10 mouse cellular contexts compared by ENCODE assay signal in genomic region chr8:90956390-90956789, GRCm38 (mm10).
DNase-seq lines count a peak whose midpoint lies in the region; ATAC-seq lines count a peak whose summit lies in the region.
"Had no signal": no experiment of that assay in that cellular context is flagged by ENCODE, and none has a peak within 500 bp of the region (broad histone marks: within the 10 kb centered on the region; RNA-seq: fewer than 3 reads in every experiment).

No protein-coding gene starts in this region.

- no peaks in the 10 kb centered on the region for H3K27me3 ChIP-seq in heart, embryonic 15.5 days
- no peaks in the 10 kb centered on the region for H3K27me3 ChIP-seq in embryonic facial prominence, embryonic 10.5 days (replicated peaks; ENCODE audit: low read depth, poor library complexity, severe bottlenecking)
- no peaks in the 10 kb centered on the region for H3K27me3 ChIP-seq in hindbrain, embryonic 14.5 days (ENCODE audit: control insufficient read depth, insufficient read depth, low read length)
- no peaks in the 10 kb centered on the region for H3K27me3 ChIP-seq in midbrain, embryonic 14.5 days (ENCODE audit: control insufficient read depth, insufficient read depth, low read length)

- intact Hi-C loops in heart, postnatal 36 days (cut with DNase I) = no loop called here

- DNase-seq in heart, postnatal 36 days = no peak
- DNase-seq in embryonic facial prominence, embryonic 10.5 days (ENCODE audit: low spot score) = peak; percentile 9
- DNase-seq in hindbrain, embryonic 14.5 days (ENCODE audit: low spot score) = no peak
- DNase-seq in midbrain, embryonic 14.5 days = peak; percentile 31
- no peak for DNase-seq in right cerebral cortex, adult 18-20 months
- no peak for DNase-seq in right cerebral cortex, postnatal 4 days
- DNase-seq in spleen, postnatal 14 days (ENCODE audit: low spot score in 2 of 2) = no peak
- DNase-seq: cerebellum, postnatal 36 days; lung, postnatal 4 days had no signal

- 73% methylated on average over 9 of the region's 9 CpGs for WGBS in heart, embryonic 15.5 days
- WGBS in embryonic facial prominence, embryonic 10.5 days = 67% methylated on average over 9 of the region's 9 CpGs
- 21% methylated on average over 9 of the region's 9 CpGs for WGBS in hindbrain, embryonic 14.5 days
- WGBS in midbrain, embryonic 14.5 days = 23% methylated on average over 9 of the region's 9 CpGs

- peaks cover 28% of the 10 kb centered on the region for H3K4me1 ChIP-seq in heart, embryonic 15.5 days (replicated peaks)
- H3K4me1 ChIP-seq in embryonic facial prominence, embryonic 10.5 days = peaks cover 51% of the 10 kb centered on the region
- peaks cover 55% of the 10 kb centered on the region for H3K4me1 ChIP-seq in hindbrain, embryonic 14.5 days (replicated peaks; ENCODE audit: control insufficient read depth, insufficient read depth, low read length)
- H3K4me1 ChIP-seq in midbrain, embryonic 14.5 days (ENCODE audit: control insufficient read depth, insufficient read depth, low read length) = peaks cover 31% of the 10 kb centered on the region

- H3K4me2 ChIP-seq in heart, embryonic 15.5 days = peak overlapping the region; percentile 55
- H3K4me2 ChIP-seq in hindbrain, embryonic 14.5 days (replicated peaks) = peak overlapping the region; percentile 88
- H3K4me2 ChIP-seq in midbrain, embryonic 14.5 days (ENCODE audit: low read length) = peak overlapping the region; percentile 84

- peak overlapping the region; percentile 33 for H3K4me3 ChIP-seq in heart, embryonic 15.5 days
- H3K4me3 ChIP-seq in embryonic facial prominence, embryonic 10.5 days = peak overlapping the region; percentile 64
- peak overlapping the region; percentile 49 for H3K4me3 ChIP-seq in hindbrain, embryonic 14.5 days (replicated peaks; ENCODE audit: low read length)
- H3K4me3 ChIP-seq in midbrain, embryonic 14.5 days (replicated peaks; ENCODE audit: low read depth, low read length) = peak overlapping the region; percentile 48

- H3K9ac ChIP-seq in heart, embryonic 15.5 days = no peak overlapping the region; the same call in 1 of the 2 replicates
- peak overlapping the region; percentile 70 for H3K9ac ChIP-seq in hindbrain, embryonic 14.5 days
- peak overlapping the region; percentile 36 for H3K9ac ChIP-seq in midbrain, embryonic 14.5 days (replicated peaks; ENCODE audit: low read length)

- no peak for ATAC-seq in heart, embryonic 15.5 days (replicated peaks; ENCODE audit: insufficient number of reproducible peaks, insufficient read depth, low FRiP score, low read depth)
- ATAC-seq in hindbrain, embryonic 14.5 days (ENCODE audit: low FRiP score) = no peak
- no peak for ATAC-seq in midbrain, embryonic 14.5 days (ENCODE audit: low FRiP score, low TSS enrichment)

- H3K36me3 ChIP-seq in heart, embryonic 15.5 days = no peaks in the 10 kb centered on the region
- peaks cover 19% of the 10 kb centered on the region for H3K36me3 ChIP-seq in embryonic facial prominence, embryonic 10.5 days (replicated peaks)
- H3K36me3 ChIP-seq in hindbrain, embryonic 14.5 days (replicated peaks; ENCODE audit: control insufficient read depth, insufficient read depth) = peaks cover 7% of the 10 kb centered on the region; the same call in 1 of the 2 replicates
- H3K36me3 ChIP-seq in midbrain, embryonic 14.5 days (ENCODE audit: control insufficient read depth, insufficient read depth, low read length) = peaks cover 7% of the 10 kb centered on the region; the same call in 1 of the 2 replicates

- no peaks in the 10 kb centered on the region for H3K9me3 ChIP-seq in heart, embryonic 15.5 days (replicated peaks)
- H3K9me3 ChIP-seq in embryonic facial prominence, embryonic 10.5 days = no peaks in the 10 kb centered on the region
- no peaks in the 10 kb centered on the region for H3K9me3 ChIP-seq in hindbrain, embryonic 14.5 days (ENCODE audit: control insufficient read depth, low read length)
- H3K9me3 ChIP-seq in midbrain, embryonic 14.5 days (ENCODE audit: control insufficient read depth, low read length) = no peaks in the 10 kb centered on the region

- no peak overlapping the region for H3K27ac ChIP-seq in heart, embryonic 15.5 days
- peak overlapping the region; percentile 96 for H3K27ac ChIP-seq in embryonic facial prominence, embryonic 10.5 days (replicated peaks)
- peak overlapping the region; percentile 74 for H3K27ac ChIP-seq in hindbrain, embryonic 14.5 days
- no peak overlapping the region; the same call in 1 of the 2 replicates for H3K27ac ChIP-seq in midbrain, embryonic 14.5 days (replicated peaks; ENCODE audit: low read depth, low read length)

Comparison
In these comparisons a context has a peak if more than half of its experiments do, and no peak if none do; other contexts are left out.
1. H3K27ac ChIP-seq: peak in embryonic facial prominence, embryonic 10.5 days (single experiment) and hindbrain, embryonic 14.5 days (single experiment); none in heart, embryonic 15.5 days (single experiment) and midbrain, embryonic 14.5 days (single experiment).
2. DNase-seq: peak in embryonic facial prominence, embryonic 10.5 days (single experiment) and midbrain, embryonic 14.5 days (single experiment); none in heart, postnatal 36 days (0 of 2), hindbrain, embryonic 14.5 days (single experiment), right cerebral cortex, adult 18-20 months (single experiment), right cerebral cortex, postnatal 4 days (single experiment) and spleen, postnatal 14 days (0 of 2).
3. Peak in every context shown above with its lines, with median percentiles within 50 percentile points of each other: H3K4me2 ChIP-seq and H3K4me3 ChIP-seq.